Mouse (Mus musculus): ENCODE data around the gene Sod3. TPM values are rescaled to one million over a fixed set of nuclear protein-coding genes. Genes with fewer than 3 reads are reported as not detected.

Gene Sod3
- total RNA-seq (2015) = not detected in 2 replicates
- total RNA-seq (2017) = not detected in 2 replicates

DNA sequence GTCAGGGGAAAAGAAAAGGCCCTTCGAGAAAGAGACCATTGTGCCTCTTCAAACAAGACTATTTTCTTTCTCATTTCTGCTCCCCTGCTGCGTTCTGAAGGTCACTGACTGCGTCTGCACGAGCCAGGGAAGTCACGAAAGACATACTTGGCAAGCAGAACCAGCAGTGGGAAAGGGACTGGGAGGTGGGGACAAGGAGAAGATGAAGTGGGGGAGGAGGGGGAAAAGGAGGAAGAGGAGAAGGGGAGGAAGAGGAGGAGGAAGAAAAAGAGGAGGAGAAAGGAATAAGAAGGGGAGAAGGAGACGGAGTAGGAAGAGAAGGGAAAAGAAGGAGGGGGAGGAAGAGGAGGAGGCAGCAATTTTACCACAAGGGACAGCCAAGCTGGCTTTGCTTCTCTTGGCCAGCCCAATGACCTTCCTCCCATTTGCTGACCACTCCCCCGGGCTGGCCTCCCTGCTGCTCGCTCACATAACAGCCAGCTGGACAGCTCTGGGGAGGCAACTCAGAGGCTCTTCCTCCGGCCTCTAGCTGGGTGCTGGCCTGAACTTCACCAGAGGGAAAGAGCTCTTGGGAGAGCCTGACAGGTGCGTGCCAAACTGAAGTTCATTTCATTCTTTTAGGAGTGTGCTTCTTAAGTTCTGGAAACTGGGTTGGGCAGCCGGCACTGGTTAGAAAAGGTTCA, at the start of gene Sod3:
TSS of gene Sod3 (plus strand) at position 324 of the 683 bp plus-strand sequence.
- no peak for ATAC-seq (replicated peaks; ENCODE audit: poor library complexity)

DNA sequence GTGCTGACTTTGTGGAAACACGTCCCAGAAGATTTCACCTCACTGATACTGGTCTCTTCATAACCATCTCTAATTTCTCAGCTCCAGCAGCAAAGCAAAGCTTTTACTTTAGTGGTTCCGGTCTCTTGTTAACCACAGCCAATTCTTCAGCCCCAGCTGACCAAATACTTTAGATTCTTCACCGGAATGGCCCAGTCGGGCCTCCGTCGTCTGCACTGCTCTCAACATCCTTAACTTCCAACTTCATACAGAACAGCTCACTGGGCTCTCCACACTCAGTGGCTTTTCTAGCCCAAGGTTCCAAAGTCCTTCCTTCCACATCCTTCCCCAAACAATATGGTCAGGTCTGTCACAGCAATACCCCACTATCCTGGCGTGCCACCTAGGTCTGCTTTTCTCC, 46.7 kb upstream of the Sod3 start:
- ATAC-seq (replicated peaks; ENCODE audit: poor library complexity) = no peak

DNA sequence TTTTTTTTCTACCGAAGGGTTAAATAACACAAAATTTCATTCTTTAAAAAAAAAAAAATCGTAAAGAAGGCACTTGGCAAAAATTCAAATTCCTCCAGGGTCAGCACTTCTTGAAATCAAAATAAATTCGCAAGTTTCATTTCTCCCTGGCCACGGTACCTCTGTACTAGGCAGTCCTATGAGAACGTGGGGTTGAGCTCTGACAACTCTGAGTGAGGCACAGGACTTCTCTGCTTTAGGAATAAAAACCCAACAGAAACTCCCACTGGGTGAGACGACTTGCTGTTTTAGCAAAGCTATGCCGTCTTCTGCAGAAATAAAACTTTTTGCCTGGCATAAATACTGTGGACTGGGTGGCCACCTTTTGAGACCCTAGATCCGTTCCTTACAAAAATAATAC, 44.1 kb upstream of the Sod3 start:
- ATAC-seq (replicated peaks; ENCODE audit: poor library complexity) = no peak

DNA sequence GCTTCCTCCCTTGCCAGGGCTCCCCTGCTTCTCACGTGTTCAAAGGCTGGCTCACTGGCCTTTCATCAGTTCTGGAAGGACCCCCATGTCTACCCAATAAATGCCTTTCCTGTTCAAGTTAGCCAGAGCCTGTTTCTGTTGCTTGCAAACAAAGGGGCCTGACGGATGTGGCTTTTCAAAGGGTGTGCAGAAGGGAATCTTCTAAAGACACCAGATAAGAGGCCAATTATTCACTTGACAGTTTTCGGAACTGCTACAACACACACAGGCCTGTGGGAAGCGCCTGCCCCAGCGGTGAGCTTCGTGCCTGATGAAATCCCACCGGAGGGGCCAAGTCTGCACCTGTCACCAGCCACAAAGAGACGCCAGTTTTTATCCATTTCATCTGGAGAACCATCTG, 31.5 kb upstream of the Sod3 start:
- no peak for ATAC-seq (replicated peaks; ENCODE audit: poor library complexity)

DNA sequence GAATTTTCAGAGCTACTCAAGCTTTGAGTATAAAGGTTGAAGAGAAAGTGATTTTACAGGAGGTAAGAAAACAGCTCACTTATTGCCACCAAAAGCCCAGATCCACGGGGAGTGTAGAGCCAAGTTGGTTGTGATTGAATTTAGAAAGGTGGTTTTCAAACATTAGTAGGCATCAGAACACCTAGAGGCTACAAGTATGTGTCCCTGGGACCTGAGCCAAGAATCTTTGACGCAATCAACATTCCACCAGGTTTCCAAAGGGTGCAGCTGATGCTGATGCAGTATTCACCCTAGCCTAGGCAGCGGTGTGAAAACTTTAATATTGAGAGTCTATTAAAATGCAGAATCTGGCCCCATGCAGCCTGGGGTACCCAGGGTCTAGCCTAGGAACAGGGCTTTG, 28.0 kb upstream of the Sod3 start:
- no peak for ATAC-seq (replicated peaks; ENCODE audit: poor library complexity)

DNA sequence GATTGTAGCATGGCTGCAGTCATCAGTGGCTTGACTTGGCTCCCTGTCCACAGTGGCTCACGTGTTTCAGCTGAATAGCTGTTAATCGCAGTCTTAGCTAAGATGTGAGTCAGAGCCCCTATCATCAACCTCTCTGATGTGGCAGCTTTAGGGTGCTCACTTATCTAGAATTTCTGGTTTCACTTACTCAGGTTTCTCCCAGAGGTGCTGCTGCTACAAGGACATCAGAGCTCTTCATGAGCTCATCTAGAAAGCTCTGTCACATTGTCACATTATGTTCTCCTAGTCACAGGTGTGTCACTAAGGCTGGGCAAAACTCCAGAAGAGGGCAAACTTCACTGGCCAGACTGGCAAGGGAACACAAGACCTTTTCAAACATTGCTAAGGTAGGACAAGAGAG, 24.5 kb upstream of the Sod3 start:
- no peak for ATAC-seq (replicated peaks; ENCODE audit: poor library complexity)

DNA sequence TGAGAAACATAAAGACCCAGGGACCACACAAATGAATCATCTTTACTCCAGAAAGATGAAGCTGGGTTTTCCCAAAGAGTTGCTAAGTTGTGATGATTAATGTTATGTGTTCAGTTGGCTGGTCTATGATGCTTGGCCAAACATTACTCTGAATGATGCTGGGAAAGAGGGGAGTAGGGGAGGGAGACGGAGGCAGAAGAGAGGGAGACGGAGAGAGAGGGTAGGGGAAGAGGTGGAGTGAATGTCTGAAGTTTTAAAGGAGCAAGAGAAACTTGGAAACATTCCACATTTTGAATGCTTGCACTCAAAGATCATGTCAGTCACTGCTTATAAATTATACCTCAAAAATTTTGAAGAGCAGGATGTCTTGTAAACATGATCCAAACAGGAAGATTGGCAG, 16.7 kb upstream of the Sod3 start:
- no peak for ATAC-seq (replicated peaks; ENCODE audit: poor library complexity)

DNA sequence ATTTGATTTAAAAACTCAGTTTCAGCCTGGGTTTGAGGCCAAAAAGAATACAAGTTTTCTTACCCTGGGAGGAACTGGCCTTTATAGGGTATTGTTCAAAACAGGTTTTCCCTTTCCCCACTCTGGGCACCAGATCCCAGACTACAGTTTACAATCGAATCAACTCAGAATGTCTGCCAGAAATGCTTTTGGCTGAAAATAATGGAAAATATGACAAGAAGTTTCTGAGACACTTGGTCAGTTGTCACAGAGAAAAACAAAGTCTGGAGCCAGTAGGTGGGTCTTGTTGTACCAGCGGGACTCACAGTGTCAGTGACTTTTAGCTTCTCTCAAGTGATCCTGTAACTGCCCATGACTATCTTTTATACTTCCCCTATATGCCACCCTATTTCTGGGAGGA, 13.1 kb upstream of the Sod3 start:
- ATAC-seq (replicated peaks; ENCODE audit: poor library complexity) = no peak

DNA sequence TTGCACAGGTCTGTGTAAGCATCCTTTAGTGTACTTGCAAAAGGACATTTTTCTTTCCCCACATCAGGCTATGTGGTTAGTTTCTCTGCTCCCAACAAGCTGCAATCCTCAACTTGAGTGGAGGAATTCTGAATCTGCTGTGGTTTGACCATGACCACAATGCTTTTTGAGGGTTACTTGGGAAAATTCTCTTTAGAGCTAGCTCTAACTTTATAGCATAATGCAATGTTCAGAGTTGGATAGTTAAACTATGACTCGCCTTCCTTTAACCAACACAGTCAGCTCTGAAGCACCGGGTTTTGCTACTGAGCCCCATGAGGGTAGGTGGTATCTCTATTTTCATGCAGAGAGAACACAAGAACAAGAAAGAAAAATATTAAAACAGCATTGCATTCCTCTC, 12.0 kb upstream of the Sod3 start:
- no peak for ATAC-seq (replicated peaks; ENCODE audit: poor library complexity)

DNA sequence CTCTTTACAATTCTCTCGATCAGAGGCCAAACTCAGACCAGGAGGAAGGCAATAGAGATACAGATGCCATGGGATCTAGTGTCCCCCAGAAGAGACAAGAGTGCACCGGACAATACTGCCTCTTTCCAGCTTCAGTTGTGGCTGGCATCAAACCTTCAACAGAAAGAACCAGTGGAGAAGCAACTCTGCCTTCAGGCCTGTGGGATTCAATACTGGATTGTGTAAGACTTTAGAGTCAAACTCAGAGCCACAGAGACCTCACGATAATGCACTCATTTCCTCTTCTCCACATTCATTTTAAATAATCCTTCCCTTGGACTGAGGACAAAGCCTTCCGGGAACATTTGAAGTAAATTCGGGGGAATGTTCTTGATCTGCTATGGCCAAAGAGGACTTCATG, 10.9 kb upstream of the Sod3 start:
- peak; percentile 43; the same call in 1 of the 2 replicates for ATAC-seq (replicated peaks; ENCODE audit: poor library complexity)

DNA sequence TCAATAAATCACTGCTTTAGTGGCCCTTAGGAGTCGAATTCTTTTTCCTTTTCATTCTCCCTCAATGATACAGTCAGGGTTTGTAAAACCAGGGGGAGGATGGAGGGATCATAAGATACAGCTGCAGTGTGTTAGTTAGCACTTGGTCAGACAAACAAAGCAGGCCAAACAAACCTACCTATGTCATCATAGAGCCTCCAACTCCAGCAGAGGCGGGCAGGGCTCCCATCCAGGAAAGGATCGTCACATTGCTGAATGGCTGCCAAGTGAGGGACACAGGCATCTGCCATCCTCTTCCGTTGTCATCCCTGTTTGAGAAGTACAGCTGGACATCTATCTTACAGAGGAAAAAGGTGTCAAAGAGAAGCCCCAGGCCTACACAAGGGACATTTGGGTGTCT, 9.2 kb upstream of the Sod3 start:
- ATAC-seq (replicated peaks; ENCODE audit: poor library complexity) = no peak

DNA sequence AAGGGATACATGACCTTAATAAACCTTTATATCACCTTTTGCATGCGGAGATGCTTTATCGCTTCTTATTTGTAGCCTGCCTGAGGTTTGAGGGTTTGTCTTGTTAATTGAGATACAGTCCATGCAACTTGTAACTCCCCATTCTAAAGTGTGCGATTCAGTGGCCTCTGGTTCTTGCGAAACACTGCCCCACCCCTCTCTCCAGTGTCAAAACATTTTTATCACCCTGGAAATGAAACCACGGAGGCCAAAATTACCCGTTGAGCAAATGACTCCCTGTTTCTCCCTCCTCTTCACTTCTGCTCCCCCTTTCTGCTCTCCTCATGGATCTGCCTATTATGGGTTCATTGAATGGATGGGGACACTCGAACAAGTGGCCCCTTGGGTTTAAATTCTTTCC, 8.0 kb upstream of the Sod3 start:
- peak; percentile 80 for ATAC-seq (replicated peaks; ENCODE audit: poor library complexity)

DNA sequence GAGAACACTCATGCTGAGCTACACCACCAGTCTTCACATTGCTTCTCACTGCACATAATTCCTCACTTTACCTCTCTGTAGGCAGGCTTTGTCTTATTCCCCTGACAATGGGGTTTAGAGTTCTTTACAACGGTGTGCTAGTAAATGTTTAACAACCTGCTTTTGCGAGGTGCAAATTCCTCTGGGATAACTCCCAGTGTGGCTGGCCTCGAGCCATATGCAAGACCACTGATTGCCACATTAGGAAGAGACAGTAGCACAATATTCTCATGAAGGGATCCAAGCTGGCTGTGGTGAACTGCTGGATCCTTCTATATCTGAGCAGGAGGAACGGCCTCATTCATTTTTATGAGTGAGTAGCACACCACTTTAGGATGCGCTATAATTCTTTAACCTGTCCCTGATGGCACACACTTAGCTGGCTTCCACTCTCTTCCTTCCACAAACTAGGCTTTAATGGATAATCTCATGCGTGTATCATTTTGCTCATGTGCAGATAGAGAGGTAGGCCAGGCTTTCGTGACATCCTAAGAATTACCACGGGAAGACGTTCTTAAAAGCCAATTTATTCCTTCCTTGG, 6.3 kb upstream of the Sod3 start:
- ATAC-seq (replicated peaks; ENCODE audit: poor library complexity) = no peak

DNA sequence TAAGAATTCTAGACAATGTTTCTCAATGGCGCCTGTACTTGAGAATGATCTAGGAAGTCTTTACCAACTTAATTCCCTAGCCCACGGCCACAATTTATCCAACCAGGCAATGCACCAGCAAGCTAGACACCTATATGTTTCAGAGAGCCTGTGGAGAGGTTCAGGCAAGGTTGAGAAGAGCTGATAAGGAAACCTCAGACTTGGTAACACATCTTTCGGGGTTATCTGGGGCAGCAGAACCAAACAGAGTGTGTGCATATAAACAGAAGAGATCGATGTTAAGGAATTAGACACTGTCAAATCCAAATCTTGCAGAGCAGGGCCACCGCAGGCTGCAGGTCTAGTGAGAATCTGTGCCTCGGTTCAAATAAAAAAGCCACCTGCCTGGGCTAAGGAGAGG, 5.5 kb upstream of the Sod3 start:
- ATAC-seq (replicated peaks; ENCODE audit: poor library complexity) = peak; percentile 53

DNA sequence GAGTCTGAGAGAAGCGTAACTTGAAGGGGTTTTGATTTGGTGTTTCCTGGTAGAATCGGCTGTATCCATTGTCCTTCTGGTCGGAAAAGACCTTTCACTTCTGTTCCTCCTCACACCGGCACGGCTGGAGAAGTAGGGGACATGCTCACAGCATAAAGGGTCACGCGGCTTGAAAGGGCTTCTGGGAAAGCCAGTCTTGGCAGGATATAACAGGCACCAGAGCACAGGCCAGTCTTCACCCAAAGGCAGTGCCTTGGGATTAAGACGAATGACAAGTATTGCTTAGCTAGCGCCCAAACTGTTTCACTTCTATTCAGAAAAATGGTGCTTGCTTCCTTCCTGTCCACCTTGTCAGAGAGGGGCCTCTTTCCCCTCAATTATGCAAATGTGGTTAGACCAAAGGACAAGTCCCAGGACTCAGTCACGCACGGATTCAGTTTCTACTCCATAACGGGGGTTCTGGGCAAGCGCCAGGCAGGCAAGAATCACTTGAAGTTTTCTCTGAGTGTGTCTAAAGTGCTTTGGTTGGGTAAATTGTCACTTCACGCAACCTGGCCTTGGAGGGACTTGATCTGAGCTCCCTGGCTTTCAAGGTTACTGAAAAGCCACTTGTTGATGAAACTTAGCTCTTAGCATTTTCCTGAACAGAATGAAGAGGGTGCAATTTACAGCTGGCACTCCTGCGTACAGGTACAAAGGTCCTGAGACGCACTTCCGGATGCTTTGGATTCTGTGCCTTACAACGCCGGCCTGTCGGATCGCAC, 3.1 kb upstream of the Sod3 start:
- no peak for ATAC-seq (replicated peaks; ENCODE audit: poor library complexity)

DNA sequence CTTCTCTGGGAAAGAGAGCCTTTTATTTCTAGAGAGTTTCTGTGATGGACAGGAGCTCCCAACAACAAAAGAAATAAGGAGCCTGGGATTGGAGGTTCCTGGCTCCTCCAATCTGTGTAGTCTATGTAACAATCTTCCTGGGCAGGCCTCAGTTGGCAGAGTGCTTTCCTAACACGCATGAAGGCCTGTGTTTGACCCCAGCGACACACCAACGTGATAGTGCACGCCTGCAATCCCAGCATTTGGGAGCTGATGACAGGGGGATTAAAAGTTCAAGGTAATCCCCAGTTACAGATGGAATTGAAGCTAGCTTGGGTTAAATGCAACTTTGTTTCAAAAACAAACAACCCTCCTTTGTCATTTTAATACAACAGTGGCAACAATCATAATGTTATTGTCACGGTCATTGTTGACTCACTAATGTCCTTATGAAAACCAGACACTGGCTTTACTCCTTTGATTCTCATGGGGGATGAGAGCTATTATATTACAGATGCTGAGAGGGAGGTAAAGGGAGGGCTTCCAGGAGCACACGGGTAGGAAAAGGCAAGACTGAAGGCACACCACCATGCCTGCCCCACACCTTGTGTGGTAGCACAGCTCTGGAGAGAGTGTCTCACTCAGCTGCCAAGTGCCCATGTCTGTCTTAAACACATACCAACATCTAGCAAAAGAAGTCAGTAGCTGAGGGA, 669 bp upstream of the Sod3 start:
- no peak for ATAC-seq (replicated peaks; ENCODE audit: poor library complexity)

DNA sequence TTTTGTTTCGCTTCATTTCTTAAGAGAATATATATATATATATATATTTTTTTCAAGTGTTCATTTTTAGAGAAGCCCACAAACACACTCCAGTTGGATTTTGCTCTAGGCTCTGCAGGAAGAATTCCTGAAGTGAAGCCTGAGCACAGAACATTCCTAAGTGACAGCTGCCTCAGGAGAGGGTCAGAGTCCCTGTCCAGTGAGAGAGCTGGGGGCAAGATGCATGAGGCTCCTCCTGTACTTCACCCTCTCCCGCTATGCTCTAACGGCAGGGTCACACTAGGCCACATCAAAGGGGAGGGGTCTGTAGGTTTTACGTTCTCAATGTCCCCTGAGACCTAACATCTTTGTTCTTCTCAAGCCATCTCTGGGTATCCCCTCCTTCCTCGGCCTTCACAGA, 930 bp downstream of the Sod3 start:
- no peak for ATAC-seq (replicated peaks; ENCODE audit: poor library complexity)

DNA sequence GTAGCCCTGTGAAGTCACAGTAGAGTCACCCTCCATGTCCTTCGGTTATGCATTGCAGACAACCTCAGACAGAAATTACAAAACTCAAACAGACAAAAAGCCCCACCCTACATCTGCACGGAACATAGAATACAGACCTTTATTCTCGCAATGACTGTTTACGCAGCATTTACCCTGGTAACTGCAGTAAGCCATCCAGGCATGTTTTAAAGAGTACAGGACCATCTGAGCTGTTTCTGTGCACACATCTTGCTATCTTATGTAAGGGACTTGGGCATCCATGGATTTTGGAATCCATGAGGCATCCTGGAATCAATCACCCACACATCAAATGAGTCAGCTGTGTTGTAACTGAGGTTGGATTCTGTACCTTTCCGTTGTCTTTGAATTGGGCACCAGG, 2.3 kb downstream of the Sod3 start:
- ATAC-seq (replicated peaks; ENCODE audit: poor library complexity) = no peak

DNA sequence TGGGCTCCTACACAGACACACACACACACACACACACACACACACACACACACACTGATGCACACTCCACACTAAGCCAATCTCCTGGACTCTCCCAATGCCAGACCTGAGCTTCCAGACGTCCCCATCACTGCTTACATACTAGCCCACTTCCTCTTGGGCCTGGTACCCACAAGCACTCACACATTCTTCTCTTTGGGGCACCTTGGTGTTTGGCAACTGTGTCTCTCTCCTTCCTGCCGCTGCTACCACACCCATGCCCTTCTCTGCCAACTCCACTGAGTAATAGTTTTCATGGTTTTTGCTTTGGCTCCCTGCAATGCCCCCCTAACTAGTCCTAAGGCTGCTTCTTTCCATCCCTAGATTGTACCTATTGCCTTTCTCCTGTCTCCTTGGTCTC, 3.1 kb downstream of the Sod3 start:
- no peak for ATAC-seq (replicated peaks; ENCODE audit: poor library complexity)

DNA sequence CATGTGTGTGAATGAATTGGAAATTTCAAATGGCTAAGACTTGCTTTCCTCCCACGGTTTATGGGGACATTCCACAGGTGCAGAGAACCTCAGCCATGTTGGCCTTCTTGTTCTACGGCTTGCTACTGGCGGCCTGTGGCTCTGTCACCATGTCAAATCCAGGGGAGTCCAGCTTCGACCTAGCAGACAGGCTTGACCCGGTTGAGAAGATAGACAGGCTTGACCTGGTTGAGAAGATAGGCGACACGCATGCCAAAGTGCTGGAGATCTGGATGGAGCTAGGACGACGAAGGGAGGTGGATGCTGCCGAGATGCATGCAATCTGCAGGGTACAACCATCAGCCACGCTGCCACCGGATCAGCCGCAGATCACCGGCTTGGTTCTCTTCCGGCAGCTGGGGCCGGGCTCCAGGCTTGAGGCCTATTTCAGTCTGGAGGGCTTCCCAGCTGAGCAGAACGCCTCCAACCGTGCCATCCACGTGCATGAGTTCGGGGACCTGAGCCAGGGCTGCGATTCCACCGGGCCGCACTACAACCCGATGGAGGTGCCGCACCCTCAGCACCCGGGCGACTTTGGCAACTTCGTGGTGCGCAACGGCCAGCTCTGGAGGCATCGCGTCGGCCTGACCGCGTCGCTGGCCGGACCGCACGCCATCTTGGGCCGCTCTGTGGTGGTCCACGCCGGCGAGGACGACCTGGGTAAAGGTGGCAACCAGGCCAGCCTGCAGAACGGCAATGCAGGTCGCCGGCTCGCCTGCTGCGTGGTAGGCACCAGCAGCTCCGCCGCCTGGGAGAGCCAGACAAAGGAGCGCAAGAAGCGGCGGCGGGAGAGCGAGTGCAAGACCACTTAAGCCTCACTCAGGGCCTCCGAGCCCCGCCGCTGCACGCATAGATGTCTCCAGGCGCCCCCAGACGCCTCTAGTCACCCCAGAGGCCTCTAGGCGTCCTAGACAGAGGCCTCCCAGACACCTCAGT, 4.6 kb downstream of the Sod3 start:
- no peak for ATAC-seq (replicated peaks; ENCODE audit: poor library complexity)

DNA sequence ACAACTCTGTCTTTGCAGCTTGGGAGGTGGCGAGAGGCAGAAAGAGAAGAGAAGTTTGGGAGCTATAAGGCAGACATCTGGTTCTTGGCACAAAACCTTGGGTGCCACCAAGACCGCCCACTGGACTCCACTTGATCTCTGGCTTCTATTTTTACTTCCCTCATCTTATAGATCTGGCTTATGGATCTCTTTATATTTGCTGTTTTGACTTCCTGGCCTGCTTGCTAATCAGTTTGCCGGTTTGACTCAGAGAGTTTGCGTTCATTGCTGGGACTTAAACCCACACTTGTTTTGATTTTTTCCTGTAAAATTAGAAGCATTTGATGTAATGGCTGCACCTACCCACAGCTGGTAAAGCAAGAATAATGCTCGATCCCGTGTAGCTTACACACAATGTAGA, 7.3 kb downstream of the Sod3 start:
- ATAC-seq (replicated peaks; ENCODE audit: poor library complexity) = no peak

Measured in megakaryocyte progenitor cell, adult 5-6 weeks (primary cell).